Mouse (Mus musculus) T-helper 17 cell (primary cell): ENCODE results near the gene Agrp.
"Not testable (repeated sequence)": the region's sequence is repeated elsewhere in the genome, so short reads cannot be mapped to it uniquely, and the experiment has no call there.

Experiments
- in situ Hi-C, 2 experiments: fragments of 300-600 bp; cut with MboI, MseI; formaldehyde crosslinking; loops; 1 replicate in 1 of 2; 2 replicates in 1 of 2; pipeline ENCODE4 v1.15.1; 2025; ENCODE audit warnings: high pct_unique_total_duplicates in 2 of 2

Gene Agrp

DNA sequence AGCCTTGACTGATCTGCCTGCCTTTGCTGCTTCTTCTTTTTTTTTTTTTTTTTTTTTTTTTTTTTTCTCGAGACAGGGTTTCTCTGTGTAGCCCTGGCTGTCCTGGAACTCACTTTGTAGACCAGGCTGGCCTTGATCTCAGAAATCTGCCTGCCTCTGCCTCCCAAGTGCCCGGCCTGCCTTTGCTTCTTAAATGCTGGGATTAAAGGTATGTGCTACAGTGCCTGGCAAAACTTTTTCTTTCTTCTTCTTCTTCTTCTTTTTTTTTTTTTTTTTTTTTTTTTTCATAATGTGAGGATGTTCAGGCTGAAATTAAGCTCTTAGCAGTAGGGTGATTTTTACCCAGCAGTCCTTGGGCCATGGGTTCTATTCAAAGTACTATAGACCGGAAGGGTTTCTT is 34.7 kb downstream of the Agrp start:
- in situ Hi-C loops: loop anchor here in 1 of 2 experiments (5.0 kb wide), 1 partner anchor 180 kb away; no protein-coding TSS in a partner anchor

DNA sequence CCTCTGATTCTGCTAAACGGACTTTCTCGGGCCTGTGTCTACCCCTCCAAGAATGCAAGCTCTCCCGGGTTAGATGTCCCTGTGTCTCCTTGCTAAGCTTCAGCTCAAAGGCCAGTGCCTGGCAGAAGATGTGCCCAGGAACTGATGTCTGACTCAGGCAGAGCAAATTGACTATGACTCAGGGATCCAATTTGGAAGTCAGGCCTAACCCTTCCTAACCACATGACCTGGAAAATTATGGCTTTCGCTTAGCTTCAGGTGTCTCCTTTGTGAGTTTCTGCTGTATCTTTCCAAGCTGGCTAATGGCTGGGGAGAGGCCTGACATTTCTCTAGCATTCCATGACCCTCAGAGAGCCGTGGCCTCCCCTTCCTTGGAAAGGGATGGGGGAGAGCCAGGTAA is 35.9 kb downstream of the Agrp start:
- in situ Hi-C loops: loop anchor here in 1 of 2 experiments (5.0 kb wide), 1 partner anchor 181 kb away; no protein-coding TSS in a partner anchor

DNA sequence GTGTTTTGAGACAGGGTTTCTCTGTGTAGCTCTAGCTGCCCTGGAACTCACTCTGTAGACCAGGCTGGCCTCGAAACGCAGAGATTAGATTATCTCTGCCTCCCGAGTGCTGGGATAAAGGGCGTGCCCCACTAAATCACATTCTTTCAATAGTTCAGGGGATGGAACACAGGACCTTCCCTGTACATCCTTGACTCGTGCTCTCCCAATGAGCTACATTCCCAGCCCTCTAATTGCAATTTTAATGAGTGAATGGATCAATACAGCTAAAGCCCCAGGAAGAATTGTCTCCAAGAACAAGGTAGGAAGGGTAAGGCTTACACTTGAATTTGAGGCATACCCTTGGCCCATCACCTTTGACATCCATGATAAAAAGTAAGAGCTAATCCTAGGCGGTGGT is 38.4 kb downstream of the Agrp start:
- in situ Hi-C loops: no loop called here

DNA sequence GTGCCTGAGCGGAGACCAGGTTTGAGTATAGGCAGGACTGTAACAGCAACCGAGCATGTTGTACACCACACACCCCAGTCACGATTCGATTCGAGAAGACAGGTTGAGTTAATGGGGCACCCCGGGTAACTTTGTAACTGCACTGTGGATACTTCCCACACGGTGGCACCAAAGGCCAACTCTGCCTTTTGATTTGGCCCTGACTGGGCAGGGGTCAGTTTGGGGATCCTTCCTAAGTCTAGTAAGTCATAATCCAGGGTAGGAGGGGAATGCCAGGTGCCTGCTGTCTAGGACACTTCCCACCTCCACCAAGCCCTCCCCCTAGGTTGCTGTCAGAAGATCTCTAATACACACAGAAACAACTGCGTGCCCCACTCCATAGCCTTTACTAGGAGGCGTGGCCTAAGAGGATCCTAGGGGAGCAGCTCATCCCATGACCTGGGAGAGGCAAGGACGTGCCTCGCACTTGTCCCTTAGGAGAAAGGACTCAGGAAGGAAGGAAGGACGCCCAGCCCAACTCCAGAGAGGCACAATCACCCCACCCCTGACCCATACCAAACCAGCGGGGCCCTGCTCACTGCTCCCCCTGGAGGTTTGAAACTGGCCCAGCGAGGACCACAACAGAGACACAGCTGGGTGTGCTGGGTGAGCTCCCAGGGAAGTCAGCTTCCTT is 40.7 kb downstream of the Agrp start:
- in situ Hi-C loops: no loop called here

DNA sequence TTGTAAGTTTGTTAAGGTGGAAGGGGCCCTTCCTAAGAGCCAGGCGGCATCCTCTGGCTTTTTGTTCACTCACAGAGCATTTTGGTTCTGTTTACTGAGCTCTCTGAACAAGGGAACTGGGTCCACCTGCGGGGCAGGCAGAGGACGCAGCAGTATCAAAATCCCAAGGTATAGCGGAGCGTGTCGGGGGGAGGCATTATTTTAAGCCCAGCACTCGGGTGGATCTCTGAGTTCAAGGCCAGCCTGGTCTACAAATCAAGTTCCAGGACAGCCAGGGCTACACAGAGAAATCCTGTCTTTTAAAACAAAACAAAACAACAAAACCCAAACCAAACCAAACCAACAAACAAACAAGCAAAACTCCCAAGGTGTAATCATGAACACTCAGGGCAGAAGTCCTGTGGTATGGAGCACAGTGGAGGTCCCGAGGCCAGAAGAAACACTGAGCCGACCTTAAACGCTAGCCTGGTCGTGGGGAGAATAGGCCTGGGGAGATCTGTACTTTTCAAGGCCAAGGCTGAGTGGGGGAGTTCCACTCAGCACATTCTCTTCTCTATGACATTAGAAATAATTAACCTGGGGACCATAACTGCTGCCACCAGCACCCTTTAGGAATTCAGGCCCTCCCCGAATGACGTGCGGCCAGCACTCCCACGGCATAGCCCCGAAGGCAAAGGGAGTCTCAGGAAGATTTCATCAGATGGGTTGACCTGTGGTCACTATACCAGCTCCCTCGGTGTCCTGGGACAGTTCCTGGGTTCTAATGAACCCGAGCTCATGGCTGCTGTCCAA is 42.5 kb downstream of the Agrp start:
- in situ Hi-C loops: no loop called here

DNA sequence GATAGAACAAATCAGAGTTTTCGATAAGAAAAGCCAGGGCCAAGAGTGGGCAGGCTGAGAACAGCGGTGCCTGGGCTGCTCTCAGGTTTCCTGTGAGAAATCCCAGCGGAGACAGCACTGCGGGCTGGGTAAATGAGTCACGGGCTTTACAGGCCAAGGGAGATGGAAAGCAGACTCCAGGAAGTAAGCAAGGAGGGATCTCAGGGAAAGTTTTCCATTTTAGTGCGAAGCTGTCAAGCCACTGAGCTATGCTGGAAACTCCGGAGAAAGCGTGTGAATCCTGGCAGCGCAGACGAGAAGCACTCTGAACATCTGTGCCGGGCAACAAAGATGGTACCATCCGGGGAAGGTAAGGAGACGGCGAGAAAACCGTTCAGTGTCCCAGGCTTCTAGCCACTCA is 43.3 kb downstream of the Agrp start:
- in situ Hi-C loops: no loop called here

DNA sequence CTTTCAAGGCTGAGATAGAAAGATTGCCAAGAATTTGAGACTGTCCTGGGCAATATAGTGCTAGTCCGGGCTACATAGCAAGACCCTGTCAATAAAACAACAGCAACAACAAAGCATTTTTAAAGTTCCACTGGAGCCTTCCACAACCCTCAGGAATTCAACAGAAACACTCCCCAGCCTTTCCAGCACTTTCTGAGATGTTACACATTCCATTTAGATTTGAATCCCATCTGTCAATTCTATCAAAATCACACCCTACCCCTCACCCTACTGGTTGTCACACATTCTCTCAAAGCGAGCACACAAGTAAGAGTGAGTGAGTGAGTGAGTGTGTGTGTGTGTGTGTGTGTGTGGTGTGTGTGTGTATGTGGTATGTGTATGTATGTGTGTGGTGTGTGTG is 44.8 kb downstream of the Agrp start:
- in situ Hi-C loops: no loop called here

DNA sequence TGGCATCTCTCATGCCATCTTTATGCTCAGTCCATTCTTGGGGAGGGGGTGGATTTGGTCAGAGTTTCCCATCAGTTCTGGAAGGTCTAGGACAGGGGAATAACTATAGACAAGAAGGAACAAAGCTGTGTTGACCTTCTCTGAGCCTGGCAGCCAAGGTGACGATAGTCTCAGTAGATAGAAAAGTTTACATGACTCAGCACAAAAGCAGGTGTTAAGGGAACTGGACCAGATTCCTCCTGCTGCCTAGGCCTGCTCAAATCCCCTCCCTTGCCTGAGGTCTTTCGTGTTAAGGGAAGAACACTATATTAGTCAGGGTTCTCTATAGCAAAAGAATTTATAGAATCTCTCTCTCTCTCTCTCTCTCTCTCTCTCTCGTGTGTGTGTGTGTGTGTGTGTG is 57.5 kb downstream of the Agrp start:
- in situ Hi-C loops: no loop called here

DNA sequence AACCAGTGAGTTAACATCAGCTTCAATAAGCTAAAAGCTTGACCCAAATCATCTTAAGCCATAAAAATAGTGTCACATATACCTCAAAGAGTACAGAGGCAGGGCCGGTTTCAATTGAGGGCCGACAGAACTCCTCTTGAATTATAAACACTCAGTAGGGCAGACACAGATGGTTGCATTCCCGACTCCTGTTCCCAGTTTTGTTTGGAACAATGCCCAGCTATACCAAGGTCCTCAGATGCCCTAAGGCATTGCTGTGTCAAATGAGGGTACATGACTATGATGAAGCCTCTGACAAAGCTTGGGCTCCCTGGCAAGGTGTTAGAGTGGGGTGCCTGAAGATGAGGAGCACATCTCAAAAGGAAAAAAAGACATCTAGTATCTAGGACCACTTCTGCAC is 61.7 kb downstream of the Agrp start:
- in situ Hi-C loops: no loop called here

DNA sequence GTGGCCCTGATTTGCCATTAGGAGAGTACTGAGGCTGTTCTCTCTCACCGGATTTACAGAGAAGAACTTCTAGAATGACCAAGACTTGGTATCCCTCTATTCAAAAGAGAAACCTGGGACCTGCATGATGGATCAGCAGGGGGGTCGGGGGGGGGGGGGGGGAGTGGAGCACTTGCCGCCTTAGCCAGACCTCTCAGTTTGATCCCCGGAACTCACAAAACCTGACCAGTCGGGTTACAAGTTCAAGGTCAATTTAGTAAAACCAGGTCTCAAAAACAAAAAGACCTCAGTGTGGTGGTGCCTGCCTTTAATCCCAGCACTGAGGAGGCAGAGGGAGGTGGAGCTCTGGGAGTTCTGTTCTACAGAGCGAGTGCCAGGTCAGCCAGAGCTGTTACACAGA is 62.5 kb downstream of the Agrp start:
- in situ Hi-C loops: no loop called here

DNA sequence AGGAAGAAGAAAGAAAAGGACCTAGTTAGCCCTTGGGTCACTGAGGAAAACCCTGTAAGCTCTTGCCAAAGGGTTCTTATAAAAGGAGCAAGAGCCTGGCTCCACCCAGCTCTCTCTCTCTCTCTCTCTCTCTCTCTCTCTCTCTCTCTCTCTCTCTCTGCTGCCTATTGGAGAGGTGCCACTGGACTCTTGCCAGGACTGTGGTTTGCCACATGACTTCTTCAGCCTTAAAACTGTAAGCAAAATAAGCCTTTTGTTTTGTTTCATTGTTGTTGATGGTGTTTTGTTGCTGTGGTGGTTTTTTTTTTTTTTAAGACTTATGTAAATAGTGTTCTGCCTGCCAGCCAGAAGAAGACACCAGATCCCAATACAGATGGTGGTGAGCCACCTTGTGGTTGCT is 63.8 kb downstream of the Agrp start:
- in situ Hi-C loops: no loop called here

GRCm38 (mm10) chr8:105571810-105572209 is 65.4 kb downstream of the Agrp start:
- in situ Hi-C loops: no loop called here

GRCm38 (mm10) chr8:105566703-105567595 is 70.2 kb downstream of the Agrp start:
- in situ Hi-C loops: no loop called here

DNA sequence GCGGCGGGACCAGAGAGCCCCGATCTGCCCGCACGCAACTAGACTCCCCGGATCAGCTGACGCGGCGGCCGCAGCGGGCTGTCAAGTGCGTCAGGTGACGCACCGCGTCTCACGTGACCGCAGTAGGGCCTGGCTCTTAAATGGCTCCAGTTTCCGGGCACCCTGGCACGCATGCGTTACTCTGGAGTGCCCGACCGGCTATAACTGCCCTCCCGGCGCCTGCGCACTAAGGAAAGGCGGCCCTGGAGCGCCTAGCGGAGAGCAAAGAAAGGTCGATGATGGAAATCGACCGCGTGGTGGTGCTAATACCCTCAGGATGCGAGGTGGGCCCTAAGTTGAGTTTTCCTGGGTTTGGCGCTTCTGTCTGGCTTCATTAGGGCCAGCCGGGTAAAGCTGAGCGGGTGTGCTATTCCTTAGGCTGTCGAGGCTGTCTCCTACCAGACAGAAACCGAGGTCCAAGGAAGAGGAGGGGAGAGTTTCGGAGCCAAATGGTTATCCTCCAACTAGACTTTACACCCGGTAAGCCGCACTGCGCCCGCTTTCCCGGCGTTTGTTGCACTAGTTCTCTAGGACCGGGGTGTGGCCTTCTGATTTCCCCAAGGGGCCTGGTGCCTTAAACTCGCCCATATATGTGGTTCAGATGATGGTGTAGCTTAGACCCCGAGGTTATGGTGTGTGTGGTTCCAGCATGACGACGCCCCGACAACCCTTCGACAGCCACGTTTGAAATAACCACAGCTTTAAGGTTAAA is 71.1 kb downstream of the Agrp start, which contains the start of gene Atp6v0d1:
TSS of gene Atp6v0d1 (minus strand) at position 96 of the 751 bp plus-strand sequence.
- in situ Hi-C loops: no loop called here

DNA sequence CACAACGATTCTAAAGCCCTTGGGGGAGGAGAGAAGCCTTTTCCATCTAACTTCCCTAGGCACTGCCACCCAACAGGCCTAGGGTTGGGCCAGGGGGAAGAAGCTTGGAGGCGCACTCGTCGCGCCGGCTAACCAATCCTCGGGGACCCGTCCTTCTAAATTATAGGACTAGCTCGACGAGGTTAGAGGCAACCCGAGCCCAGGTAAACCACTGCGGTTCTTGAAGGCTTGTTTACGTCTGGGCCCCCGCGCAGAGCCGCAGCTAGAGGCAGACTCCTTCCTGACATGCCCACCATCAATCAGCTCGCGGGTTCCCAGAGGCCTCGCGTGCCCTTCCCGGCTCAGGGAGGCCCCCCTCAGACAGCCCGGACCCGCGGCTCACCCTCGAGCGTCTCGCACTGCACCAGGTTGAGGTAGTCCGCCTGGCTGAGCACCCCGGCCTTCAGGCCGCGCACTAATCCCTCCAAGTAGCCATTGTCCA is 71.8 kb downstream of the Agrp start:
- in situ Hi-C loops: no loop called here

DNA sequence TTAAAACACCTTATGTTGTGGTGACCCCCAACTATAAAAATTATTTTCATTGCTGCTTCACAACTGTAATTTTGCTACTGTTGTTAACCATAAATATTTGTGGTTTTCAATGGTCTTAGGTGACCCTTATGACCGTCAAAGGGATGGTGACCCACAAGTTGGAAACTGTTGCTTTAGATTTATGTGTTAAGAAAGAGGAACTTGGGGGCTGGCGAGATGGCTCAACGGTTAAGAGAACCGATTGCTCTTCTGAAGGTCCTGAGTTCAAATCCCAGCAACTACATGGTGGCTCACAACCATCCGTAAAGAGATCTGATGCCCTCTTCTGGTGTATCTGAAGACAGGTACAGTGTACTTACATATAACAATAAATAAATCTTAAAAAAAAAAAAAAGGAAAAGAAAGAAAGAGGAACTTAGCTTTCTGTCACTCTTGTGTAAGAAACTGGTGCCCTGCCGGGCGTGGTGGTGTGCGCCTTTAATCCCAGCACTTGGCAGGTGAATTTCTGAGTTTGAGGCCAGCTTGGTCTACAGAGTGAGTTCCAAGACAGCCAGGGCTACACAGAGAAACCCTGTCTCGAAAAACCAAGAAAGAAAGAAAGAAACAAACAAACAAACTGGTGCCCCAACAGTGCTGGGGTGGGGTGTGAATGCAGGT is 72.5 kb downstream of the Agrp start:
- in situ Hi-C loops: not testable (repeated sequence)

GRCm38 (mm10) chr8:105563871-105564270 is 73.3 kb downstream of the Agrp start:
- in situ Hi-C loops: no loop called here

DNA sequence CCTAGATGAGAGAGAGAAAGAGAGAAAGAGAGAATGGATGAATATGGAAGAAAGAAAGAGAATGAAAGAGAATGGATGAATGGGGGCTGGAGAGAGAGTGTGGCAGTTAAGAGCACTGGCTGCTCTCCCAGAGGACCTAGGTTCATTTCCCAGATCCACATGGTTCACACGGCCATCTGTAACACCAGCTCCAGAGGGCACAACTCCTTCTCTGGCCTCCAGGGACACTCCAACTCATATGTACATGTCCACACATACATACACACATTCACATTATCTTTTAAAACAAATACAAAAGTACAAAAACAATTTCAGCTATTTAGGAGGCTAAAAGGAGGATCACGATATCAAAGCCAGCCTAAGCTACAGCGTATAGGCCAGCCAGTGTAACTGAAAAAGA is 74.3 kb downstream of the Agrp start:
- in situ Hi-C loops: no loop called here

- in situ Hi-C loops: no loop called here
Measured at GRCm38 (mm10) chr8:105555230-105555629, 82.0 kb downstream of the Agrp start.

- in situ Hi-C loops: no loop called here
Measured at GRCm38 (mm10) chr8:105554087-105554486, 83.1 kb downstream of the Agrp start.

GRCm38 (mm10) chr8:105552824-105553223 is 84.4 kb downstream of the Agrp start:
- in situ Hi-C loops: no loop called here
